Mouse (Mus musculus) right cerebral cortex, postnatal 10 days (tissue): ENCODE data around the gene Capn5.

ENCODE experiments used
- DNase-seq, 2 experiments: peaks; one replicate each; pipeline ENCODE4 v3.0.0; 2021; ENCODE audit warnings: low spot score in 2 of 2

Capn5 gene

DNA sequence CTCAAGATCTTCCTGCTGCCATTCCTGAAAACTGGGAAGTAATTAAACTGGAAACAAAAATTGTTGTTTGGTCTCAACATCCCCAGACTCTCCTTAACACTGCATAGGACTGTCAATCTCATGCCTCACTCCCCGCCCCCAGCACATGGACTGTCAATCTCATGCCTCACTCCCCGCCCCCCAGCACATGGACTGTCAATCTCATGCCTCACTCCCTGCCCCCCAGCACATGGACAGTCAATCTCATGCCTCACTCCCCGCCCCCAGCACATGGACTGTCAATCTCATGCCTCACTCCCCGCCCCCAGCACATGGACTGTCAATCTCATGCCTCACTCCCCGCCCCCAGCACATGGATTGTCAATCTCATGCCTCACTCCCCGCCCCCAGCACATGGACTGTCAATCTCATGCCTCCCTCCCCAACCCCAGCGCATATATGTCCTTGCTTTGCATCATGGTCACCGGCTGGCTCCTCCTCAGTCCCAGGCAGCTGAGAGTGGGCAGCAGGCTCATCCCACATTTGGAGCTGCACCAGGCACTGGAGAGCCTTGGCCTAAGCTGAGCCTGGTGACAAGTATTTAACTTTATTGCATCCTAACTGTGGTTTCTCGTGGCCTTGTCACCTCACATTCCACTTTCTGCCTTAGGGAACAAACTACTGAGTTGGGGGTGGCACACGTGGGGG, 29.2 kb downstream of the Capn5 start:
- no peak for DNase-seq

DNA sequence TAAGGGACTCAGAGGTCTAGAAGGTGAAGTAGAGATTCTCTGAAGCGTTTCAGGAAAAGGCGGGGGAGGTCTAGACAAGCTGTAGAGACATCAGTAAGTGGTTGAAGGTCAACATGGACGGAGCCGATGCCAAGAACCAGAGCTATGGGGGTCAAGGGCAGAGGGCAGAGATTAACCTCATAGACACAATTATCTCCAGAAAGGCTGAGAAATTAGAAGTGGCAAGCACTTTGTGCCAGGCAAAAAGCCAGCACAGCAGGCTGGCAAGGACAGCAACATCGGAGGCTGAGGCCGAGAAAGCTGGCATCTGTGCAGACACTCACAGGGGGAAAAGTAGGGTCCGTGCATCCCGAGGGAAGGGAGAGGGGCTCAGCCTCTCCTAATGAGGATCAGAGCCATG, 30.3 kb downstream of the Capn5 start:
- no peak for DNase-seq

DNA sequence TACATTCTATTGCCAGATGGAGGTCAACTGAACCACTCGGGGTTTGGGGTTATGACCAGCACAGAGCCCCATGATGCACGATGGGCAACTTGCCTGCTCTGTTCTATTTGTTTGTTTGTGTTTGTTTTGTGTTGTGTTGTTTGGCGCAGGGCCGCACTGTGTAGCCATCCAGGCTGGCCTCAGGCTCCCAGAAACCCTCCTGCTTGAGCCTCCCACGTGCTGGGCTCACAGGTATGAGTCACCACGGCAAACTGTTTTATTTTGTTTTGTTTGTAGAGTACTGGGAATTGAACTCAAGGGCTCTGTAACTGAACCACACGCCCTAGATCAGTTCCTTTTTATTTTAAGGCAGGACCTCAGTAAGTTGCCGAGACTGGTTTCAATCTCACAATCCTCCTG, 31.6 kb downstream of the Capn5 start:
- DNase-seq, result no peak

DNA sequence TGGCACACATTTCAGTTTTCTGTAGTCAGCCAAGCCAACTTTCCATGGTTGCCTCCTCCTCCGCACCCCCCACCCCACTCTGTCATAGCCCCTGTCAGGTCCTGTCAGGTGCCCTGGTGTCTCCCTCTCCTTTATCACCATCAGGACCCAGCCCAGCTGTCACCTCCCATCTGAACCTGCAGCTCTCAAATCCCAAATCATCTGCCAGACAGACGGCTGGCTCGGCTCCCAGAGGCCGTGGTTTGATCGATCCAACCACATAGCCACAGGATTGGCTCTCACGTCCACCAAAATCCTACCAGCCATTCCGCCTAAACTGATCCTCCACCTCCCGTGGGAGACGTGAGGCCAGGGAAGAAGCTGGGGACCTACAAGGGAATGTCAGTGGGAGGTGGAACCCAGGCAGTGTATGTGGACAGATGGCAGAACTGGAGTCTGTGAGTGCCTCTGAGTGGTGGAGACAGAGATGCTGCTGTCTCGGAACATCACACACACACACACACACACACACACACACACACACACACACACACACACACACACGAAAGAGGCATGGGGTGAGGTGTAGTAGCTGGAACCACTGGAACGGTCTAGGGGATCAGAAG, 32.1 kb downstream of the Capn5 start:
- no peak for DNase-seq

DNA sequence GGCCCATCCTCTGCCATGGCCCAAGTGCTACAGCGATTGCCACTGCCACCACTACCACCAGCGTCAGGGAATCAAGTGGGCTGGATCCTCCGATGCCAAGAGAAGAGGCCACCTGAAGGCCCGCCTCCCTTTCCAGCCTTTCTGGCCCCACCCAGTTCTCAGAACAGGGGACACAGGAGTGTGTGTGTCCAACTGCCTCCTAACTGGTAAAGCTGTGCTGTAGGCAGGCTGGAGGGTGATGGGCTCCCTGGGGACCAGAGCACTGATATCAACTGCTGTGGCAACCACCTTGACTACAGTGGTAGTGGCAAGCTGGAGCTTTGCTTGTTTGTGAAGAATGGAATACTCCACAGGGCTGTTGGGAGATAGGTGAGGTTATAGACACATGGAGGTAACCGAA, 32.7 kb downstream of the Capn5 start, which contains the start of gene Omp:
Gene Omp, minus strand, starts transcription at position 101 of the 400 bp plus-strand sequence.
- no peak for DNase-seq

DNA sequence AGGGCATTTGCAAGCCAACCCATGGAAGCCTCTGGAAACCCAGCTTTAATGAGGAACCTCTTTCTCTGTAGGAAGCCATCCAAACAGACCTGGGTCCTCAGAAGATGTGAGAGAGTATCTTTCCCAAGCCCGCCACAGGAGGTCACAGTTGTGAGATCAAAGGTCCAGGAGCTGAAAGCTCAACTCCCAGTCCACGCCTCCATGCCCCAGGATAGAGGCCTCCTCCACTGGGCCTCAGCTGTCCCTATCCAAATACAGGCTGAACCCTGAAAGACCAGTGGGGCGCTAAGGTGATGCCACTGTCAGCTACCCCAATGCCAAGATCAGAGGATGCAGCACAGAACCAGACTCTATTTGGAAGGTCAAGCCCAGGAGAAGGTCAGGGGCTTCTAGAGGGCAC, 35.4 kb downstream of the Capn5 start:
- DNase-seq, result no peak

DNA sequence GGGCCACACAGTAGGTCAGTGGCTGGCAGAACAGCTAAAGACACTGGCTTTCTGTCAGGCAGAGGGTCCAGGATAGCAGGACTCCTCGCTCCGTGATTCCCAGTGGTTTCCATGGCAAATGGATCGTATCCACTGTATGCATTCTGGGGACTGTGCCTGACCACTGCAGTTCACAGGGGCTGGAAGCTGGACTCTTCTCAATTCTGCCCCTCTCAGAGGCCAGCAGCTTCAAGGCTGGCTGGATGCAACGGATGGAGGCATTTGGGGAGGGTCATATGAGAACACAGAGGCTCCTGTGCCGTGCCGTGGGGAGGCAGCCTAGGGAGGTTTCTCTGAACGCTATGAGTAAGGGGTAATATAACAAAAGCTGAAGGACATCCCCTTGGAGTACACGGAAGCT, 35.8 kb downstream of the Capn5 start:
- DNase-seq, result no peak

DNA sequence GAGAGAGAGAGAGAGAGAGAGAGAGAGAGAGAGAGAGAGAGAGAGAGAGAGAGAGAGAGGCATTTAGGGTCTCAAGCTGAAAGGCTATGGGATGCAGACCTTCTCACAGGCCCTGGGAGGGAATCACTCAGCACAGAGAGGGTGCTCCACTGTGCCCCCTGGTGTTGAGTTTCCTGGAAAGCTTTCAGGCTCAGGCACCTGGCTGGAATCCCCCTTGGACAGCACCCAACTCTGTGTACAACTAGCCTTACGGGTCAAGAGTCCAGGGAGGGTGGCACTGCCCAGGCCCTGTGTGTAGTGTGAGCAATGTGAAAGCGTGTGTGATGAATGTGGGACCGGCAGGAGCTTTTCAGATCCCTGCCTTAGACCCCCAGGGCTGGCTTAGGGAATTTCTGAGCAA, 36.9 kb downstream of the Capn5 start:
- DNase-seq, result no peak

DNA sequence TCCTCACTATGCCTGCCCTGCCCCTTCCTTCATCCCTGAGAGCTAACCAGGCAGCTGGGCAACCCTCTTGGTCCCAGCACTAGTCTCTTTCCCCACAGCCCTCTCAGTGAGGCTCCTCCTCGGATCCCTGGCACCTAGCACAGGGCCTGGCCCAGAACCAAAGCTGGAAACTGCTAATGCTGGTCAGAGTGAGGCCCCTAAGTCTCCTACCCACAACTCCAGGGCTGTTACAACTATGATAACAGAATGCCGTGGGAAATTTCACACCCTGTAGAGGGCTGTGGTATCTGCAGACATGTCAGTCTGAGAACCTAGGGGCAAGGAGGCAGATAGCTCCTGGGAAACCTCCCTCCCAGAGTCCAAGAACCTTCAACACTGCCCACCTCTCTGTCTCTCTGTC, 37.5 kb downstream of the Capn5 start:
- no peak for DNase-seq

DNA sequence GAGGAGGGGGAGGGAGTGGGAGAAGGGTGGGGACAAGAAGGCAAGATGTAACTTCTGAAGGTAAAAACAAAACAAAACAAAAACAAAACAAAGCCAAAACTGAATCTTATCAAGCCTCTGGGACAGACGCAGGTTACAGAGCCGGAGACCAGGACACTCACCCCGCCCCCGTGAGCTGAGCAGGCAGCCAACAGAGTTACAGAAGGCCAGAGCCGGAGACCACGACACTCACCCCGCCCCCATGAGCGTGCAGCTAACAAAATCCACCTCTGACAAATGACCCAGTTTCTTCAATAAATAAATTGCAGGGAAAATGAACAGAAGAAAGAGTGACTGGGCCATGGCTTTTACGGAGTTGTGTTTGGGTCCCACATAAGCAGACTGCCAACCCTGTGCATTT, 38.9 kb downstream of the Capn5 start:
- DNase-seq, result no peak

DNA sequence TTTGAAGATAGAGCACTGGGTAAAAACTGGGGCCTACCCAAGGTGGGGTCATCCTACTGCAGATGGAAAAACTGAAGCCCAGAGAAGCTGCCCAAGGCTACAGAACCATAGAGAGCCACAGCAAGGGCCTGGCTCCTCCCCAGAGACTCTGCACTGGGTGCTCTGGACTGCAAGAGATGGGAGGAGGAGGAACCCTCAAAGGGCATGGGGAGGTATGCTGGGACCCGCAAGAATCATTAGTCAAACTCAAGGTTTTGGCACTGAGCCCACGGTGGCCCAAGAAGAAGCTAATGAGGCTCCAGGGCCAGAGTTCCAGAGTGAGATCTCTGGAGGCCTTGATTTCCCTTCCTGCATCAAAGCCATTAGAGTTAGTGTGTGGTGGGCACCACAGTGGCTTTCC, 40.1 kb downstream of the Capn5 start:
- no peak for DNase-seq

DNA sequence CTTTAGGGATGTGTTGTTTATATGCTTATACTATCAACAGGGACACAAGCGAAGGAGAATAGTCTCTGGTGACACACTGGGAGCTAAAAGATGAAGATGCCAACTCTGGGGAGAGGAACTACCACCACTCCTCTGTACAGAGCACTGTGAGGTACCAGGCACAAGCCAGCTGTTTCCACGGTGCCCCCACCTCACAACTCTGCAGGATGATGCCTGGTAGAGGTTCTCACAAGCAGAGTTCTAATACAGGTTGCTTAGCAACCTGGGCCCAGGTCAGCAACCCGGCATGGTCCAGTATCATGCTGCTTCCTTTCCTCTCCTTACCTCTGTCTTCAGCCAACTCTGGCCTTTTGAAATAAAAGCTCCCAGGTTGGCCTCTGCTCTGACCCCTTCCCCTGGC, 40.5 kb downstream of the Capn5 start:
- DNase-seq, result no peak

DNA sequence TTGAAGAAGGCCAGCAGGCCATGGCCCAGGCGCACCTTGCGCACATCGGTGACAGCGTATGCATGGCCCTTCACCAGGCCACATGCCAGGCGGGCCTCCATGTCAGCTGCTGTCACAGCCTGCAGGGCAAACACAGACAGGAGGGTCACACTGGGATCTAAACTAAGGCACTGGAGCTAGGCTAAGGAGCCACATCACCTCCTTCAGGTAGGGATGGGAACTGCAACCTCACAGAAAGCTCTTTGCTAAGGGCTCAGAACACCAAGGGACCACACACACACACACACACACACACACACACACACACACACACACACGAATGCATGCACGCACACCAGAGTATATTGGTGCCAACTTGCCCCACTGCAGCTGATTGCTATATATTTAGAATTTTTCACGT, 46.3 kb downstream of the Capn5 start:
- DNase-seq, result no peak

DNA sequence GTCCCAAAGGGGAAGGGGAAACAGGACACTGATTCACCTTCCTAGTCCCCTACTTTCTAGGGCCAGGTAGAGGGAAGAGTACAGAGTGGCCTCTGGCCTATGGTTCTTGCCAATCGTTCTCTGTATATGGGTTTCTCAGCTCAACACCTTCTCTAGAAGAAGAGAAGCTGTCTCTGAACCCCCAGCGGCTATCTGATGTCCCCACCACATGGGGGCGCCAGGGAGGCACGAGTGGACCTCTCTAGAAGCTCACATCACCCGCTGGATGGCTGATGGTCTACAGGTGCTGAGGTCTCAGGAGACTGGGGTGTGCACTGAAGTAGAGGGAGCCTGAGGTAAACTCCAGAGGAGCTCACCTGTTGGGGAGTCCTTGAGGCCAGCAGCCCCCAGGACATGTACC, 52.6 kb downstream of the Capn5 start:
- no peak for DNase-seq

DNA sequence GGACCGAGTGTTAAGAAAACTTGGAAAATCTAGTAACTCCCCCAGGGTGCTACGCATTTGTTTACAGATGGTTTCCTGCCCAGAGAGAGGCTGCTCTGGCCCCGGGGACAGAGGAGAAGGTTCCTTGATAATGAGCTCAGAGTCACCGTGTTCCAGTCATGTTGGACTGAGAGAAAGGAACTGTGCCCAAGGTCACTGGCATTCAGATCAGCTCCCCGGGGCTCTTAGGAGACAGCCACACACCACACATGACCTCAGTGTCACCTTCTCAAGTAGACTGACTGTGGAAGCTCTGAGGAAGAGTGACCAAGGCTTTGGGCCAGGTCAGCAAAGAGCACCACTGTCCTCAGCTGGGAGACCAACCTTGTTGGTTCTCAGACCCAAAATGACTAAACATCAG, 53.4 kb downstream of the Capn5 start:
- DNase-seq, result no peak

DNA sequence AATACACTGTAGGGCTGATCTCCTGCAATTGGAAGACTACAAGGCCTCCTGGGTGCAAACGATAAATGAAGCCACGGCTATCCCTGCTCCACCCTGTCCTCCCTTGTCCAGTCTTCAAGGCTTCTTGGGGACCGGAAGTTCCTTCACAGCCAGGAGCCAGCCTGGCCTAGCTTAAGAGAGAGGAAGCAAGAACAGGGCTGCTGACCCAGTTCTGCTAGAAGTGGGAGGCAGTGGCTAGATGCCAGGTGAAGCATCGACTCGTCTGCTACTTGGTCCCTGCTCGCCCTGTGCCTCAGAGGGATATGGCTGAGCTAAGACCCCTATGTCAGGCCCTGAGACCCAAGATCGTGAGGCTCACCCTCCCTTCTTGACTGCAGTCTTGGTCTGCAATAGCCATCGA, 56.4 kb downstream of the Capn5 start:
- peak in 1 of 2 experiments; percentile 51 for DNase-seq

DNA sequence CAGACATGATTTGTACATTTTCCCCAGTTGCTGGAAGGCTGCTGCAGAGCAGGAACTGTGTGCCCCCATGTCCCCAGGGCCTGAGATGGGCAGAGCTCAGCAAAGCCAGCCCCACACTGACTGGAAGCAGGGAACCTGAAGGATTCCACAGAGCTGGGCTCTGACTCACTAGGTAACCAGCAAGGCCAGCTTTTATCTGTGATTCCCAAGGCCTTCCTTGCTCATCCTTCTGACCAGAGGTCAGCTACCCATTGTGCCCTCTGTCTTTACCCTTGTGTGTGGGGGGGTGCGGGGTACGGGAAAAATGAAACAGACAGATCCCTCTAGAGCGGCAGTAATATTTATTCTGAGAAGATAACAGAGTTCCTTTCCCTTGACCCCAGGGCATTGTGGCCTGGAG, 56.8 kb downstream of the Capn5 start:
- DNase-seq, result no peak

DNA sequence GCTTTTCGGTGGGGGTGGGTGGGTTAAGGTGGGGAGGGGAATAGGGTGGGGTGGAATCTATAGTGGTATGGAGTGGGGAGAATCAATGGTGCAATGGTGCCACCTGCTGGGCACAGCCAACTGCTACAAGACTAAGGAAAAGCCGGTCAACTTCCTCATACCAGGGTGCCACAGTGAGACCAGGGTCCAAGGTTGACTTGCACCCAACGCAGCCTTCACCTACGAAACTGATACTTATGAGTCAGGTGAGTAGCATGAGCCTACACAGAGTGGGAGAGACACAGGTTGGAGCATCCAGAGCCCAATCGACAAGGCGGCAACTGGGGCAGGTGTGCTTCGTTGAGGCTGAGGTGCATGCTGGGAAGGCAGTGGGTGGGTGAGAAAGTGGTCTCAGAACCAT, 57.7 kb downstream of the Capn5 start:
- peak; percentile 80 to 83 for DNase-seq

DNA sequence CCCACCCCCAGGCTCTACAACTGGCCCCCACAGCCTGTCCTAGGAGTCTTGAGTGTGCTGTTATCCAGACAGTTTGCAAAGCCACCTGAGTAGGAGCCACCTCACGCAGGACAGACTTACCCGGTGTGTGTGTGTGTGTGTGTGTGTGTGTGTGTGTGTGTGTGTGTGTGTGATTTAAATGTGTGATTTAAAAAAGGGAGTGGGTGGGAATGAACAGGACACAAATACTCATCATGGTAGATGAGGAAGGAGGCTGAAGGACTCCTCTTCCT, 58.2 kb downstream of the Capn5 start:
- no peak for DNase-seq

DNA sequence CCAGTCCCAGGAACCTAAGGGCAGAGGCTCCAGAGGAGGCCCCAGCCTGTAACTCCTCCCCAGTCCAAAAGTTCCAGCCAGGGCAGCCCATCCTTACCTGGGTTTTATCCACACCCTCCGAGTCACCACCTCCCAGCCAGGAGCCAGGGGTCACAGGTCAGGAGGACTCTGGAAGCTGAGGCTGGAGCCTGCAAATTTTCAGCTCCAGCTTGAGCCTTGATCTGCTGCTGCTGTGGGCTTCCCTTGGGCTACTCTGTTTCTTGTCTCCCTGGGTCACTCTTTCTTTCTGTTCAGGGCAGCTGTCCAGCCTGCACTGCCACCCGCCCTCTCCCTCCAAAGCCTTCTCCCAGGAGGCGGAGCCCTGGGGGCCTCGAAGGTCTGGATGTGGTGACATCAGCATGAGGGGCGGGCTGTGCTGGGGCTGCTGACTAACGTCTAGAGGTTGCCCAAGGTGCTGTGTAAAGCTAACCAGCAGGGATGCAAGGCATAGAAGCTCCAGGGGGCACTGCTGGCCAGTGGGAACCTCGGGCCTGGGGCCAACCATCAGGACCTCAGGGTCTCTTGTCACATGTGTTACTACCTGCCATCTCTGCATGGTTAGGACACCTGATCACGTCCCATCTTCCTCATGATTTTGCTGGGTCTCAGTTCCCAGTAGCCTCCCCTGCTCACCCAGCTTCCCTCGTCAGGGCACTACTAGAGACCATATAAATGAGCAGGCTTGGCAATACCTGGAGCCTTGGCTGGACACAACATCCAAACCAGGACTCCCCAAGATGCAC, 58.7 kb downstream of the Capn5 start, which contains the start of gene Myo7a:
Gene Myo7a, minus strand, starts transcription at position 346 of the 782 bp plus-strand sequence.
- no peak for DNase-seq

DNA sequence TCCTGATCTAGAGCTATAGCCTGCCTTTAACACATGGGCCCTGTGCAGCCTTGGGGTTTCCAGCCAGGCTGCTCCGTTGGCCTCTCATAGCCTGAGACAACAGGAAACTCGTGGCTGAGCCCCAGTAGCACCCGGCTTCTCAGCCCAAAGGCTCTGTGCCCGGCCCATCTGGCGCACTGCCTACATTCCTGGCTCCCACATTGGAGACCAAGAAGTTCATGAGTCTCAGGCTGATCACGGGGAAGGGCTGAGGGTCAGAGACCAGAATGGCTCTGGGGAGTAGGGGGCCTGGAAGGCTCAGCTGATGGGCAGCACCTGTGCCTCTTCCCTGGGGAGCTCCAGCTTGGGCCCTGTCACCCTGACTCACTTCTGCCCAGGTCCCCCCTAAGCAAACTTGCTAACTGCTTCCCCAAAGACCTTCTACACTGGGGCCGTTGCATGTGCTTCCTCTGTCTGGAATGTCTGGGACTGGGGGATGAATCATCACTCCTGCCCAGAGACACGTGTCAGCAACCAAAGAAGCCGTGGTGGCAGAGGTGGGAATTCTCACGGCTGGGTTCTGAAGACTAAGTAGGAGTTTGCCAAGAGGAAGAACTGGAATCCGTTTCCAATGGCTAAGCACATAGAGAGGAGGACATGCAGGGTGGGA, 60.9 kb downstream of the Capn5 start:
- DNase-seq, result peak; percentile 56 to 63

DNA sequence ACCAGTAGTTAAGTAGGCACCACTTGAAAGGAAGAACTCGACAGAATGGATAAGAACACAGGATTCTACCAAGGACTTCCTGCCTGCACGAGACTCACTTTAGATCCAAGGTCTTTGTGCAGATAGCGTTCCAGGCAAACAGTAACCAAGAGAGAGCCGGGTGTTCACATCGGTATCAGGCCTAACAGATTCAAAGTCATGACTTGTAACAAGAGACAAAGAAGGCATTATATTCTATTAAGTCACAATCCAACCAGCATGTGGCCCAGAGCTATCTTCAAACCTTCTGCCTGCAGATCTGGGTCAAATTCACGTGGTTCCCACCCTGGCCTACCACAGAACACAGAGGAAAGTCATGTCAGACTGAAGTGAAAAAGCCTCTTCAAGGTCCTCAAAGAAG, 63.4 kb downstream of the Capn5 start:
- no peak for DNase-seq

DNA sequence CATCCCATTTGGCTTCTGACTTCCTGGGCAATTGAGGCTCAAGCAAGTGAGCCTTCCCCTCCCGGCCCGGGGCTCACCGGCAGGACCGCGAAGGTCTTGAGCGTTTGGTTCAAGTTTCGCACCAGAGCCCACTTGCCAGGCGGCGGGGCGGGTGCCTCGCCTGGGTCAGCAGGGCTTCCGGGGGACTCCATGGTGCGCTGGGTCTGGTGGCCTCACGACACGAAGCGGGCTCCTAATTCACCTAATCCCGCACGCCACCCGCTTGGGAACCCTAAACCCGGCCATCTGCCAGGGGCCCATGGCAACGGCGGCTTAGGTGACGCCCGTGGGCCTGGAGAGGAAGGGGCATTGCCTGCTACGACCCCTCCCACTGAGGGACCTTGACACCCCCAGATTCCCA, 66.8 kb downstream of the Capn5 start:
- no peak for DNase-seq
